Mouse (Mus musculus): ENCODE measurements around the gene Bcl7a. TPM values are rescaled to one million over a fixed set of nuclear protein-coding genes. Genes with fewer than 3 reads are reported as not detected.

Gene Bcl7a
- polyA plus RNA-seq, 1 experiment: 3.6 TPM

- H3K27me3 ChIP-seq (ENCODE audit: control insufficient read depth, insufficient read depth, insufficient read length): no peaks in the 10 kb centered on the region
- TF ChIP-seq SRF (IDR thresholded peaks at IDR 0.05; ENCODE audit: control insufficient read depth, insufficient read length, low read depth) (no peak), TCF12 (IDR thresholded peaks at IDR 0.05; ENCODE audit: insufficient read depth, poor library complexity, severe bottlenecking) (no peak), USF1 (IDR thresholded peaks at IDR 0.05; ENCODE audit: low read depth) (no peak), TCF3 (IDR thresholded peaks at IDR 0.05; ENCODE audit: insufficient read length, low read depth) (no peak), MAX (IDR thresholded peaks at IDR 0.05; ENCODE audit: low read depth) (no peak), POLR2AphosphoS2 (IDR thresholded peaks at IDR 0.05; ENCODE audit: insufficient read length, low read depth) (no peak), MYOD1 (IDR thresholded peaks at IDR 0.05; ENCODE audit: control insufficient read depth in 1 of 3, insufficient read length in 2 of 3, low read depth in 2 of 3) (no peak), CEBPB (IDR thresholded peaks at IDR 0.05; ENCODE audit: insufficient read depth, poor library complexity, severe bottlenecking) (no peak), E2F4 (IDR thresholded peaks at IDR 0.05; ENCODE audit: insufficient read depth) (no peak)
- H3K79me2 ChIP-seq (ENCODE audit: control insufficient read depth, insufficient read depth): peaks cover 18% of the 10 kb centered on the region
- H3ac ChIP-seq (ENCODE audit: control insufficient read depth, insufficient read length): no peak overlapping the region
- no peaks in the 10 kb centered on the region for H3K36me3 ChIP-seq (ENCODE audit: control insufficient read depth, insufficient read depth)
- peak overlapping the region; percentile 88 for H3K4me2 ChIP-seq (ENCODE audit: low read depth)
- H3K4me3 ChIP-seq: peak overlapping the region; percentile 57
Measured at GRCm38 (mm10) chr5:123346701-123347270, 3.2 kb downstream of the Bcl7a start.

- TF ChIP-seq MYOG (IDR thresholded peaks at IDR 0.05; ENCODE audit: control insufficient read depth in 1 of 3, insufficient read depth in 1 of 3, insufficient read length in 2 of 3, low read depth in 2 of 3): no peak
- no peak for TF ChIP-seq TCF12 (IDR thresholded peaks at IDR 0.05; ENCODE audit: insufficient read depth, poor library complexity, severe bottlenecking)
- no peak for TF ChIP-seq POLR2A (IDR thresholded peaks at IDR 0.05; ENCODE audit: insufficient read length, low read depth)
- no peak for TF ChIP-seq MAX (IDR thresholded peaks at IDR 0.05; ENCODE audit: low read depth)
- no peak for TF ChIP-seq E2F4 (IDR thresholded peaks at IDR 0.05; ENCODE audit: insufficient read depth)
- TF ChIP-seq CEBPB (IDR thresholded peaks at IDR 0.05; ENCODE audit: insufficient read depth, poor library complexity, severe bottlenecking): no peak
- TF ChIP-seq MYOD1 (IDR thresholded peaks at IDR 0.05; ENCODE audit: control insufficient read depth in 1 of 3, insufficient read length in 2 of 3, low read depth in 2 of 3): no peak
- no peak for TF ChIP-seq USF1 (IDR thresholded peaks at IDR 0.05; ENCODE audit: low read depth)
- TF ChIP-seq REST (IDR thresholded peaks at IDR 0.05; ENCODE audit: insufficient read depth, insufficient read length): no peak
- no peak for TF ChIP-seq SRF (IDR thresholded peaks at IDR 0.05; ENCODE audit: control insufficient read depth, insufficient read length, low read depth)
- TF ChIP-seq POLR2AphosphoS2 (IDR thresholded peaks at IDR 0.05; ENCODE audit: insufficient read length, low read depth): no peak
- no peak for TF ChIP-seq TCF3 (IDR thresholded peaks at IDR 0.05; ENCODE audit: insufficient read length, low read depth)
- Histone ChIP-seq H3K36me3 (ENCODE audit: control insufficient read depth, insufficient read depth) (no peaks in the 10 kb centered on the region), H3K4me2 (ENCODE audit: low read depth) (no peak overlapping the region), H3K4me3 (no peak overlapping the region), H3ac (ENCODE audit: control insufficient read depth, insufficient read length) (no peak overlapping the region), H3K79me2 (ENCODE audit: control insufficient read depth, insufficient read depth) (peaks cover 18% of the 10 kb centered on the region), H3K27me3 (ENCODE audit: control insufficient read depth, insufficient read depth, insufficient read length) (no peaks in the 10 kb centered on the region)
Measured at GRCm38 (mm10) chr5:123347985-123348384, 4.4 kb downstream of the Bcl7a start.

- Histone ChIP-seq H3K79me2 (ENCODE audit: control insufficient read depth, insufficient read depth) (peaks cover 18% of the 10 kb centered on the region), H3K4me2 (ENCODE audit: low read depth) (no peak overlapping the region), H3K4me3 (no peak overlapping the region), H3K36me3 (ENCODE audit: control insufficient read depth, insufficient read depth) (no peaks in the 10 kb centered on the region), H3ac (ENCODE audit: control insufficient read depth, insufficient read length) (no peak overlapping the region), H3K27me3 (ENCODE audit: control insufficient read depth, insufficient read depth, insufficient read length) (no peaks in the 10 kb centered on the region)
- no peak for TF ChIP-seq MYOG (IDR thresholded peaks at IDR 0.05; ENCODE audit: control insufficient read depth in 1 of 3, insufficient read depth in 1 of 3, insufficient read length in 2 of 3, low read depth in 2 of 3)
- no peak for TF ChIP-seq POLR2A (IDR thresholded peaks at IDR 0.05; ENCODE audit: insufficient read length, low read depth)
- no peak for TF ChIP-seq MYOD1 (IDR thresholded peaks at IDR 0.05; ENCODE audit: control insufficient read depth in 1 of 3, insufficient read length in 2 of 3, low read depth in 2 of 3)
Measured at GRCm38 (mm10) chr5:123350386-123350785, 6.8 kb downstream of the Bcl7a start.

GRCm38 (mm10) chr5:123355918-123356317 is 12.3 kb downstream of the Bcl7a start:
- TF ChIP-seq MYOD1 (IDR thresholded peaks at IDR 0.05; ENCODE audit: control insufficient read depth in 1 of 3, insufficient read length in 2 of 3, low read depth in 2 of 3) (no peak), MAX (IDR thresholded peaks at IDR 0.05; ENCODE audit: low read depth) (no peak), SRF (IDR thresholded peaks at IDR 0.05; ENCODE audit: control insufficient read depth, insufficient read length, low read depth) (no peak), USF1 (IDR thresholded peaks at IDR 0.05; ENCODE audit: low read depth) (no peak)
- Histone ChIP-seq H3K4me3 (no peak overlapping the region), H3K27me3 (ENCODE audit: control insufficient read depth, insufficient read depth, insufficient read length) (no peaks in the 10 kb centered on the region), H3K36me3 (ENCODE audit: control insufficient read depth, insufficient read depth) (peaks cover 5% of the 10 kb centered on the region), H3ac (ENCODE audit: control insufficient read depth, insufficient read length) (no peak overlapping the region), H3K79me2 (ENCODE audit: control insufficient read depth, insufficient read depth) (no peaks in the 10 kb centered on the region), H3K4me2 (ENCODE audit: low read depth) (no peak overlapping the region)

GRCm38 (mm10) chr5:123357253-123357652 is 13.6 kb downstream of the Bcl7a start:
- H3K4me2 ChIP-seq (ENCODE audit: low read depth): no peak overlapping the region
- no peak overlapping the region for H3K4me3 ChIP-seq
- no peaks in the 10 kb centered on the region for H3K27me3 ChIP-seq (ENCODE audit: control insufficient read depth, insufficient read depth, insufficient read length)
- no peak overlapping the region for H3ac ChIP-seq (ENCODE audit: control insufficient read depth, insufficient read length)
- no peaks in the 10 kb centered on the region for H3K79me2 ChIP-seq (ENCODE audit: control insufficient read depth, insufficient read depth)
- no peak for TF ChIP-seq POLR2AphosphoS2 (IDR thresholded peaks at IDR 0.05; ENCODE audit: insufficient read length, low read depth)
- TF ChIP-seq SRF (IDR thresholded peaks at IDR 0.05; ENCODE audit: control insufficient read depth, insufficient read length, low read depth): no peak
- no peak for TF ChIP-seq USF1 (IDR thresholded peaks at IDR 0.05; ENCODE audit: low read depth)
- no peak for TF ChIP-seq TCF3 (IDR thresholded peaks at IDR 0.05; ENCODE audit: insufficient read length, low read depth)
- TF ChIP-seq REST (IDR thresholded peaks at IDR 0.05; ENCODE audit: insufficient read depth, insufficient read length): no peak
- no peak for TF ChIP-seq TCF12 (IDR thresholded peaks at IDR 0.05; ENCODE audit: insufficient read depth, poor library complexity, severe bottlenecking)
- no peak for TF ChIP-seq MAX (IDR thresholded peaks at IDR 0.05; ENCODE audit: low read depth)
- TF ChIP-seq MYOD1 (IDR thresholded peaks at IDR 0.05; ENCODE audit: control insufficient read depth in 1 of 3, insufficient read length in 2 of 3, low read depth in 2 of 3): no peak
- TF ChIP-seq POLR2A (IDR thresholded peaks at IDR 0.05; ENCODE audit: insufficient read length, low read depth): no peak
- no peak for TF ChIP-seq E2F4 (IDR thresholded peaks at IDR 0.05; ENCODE audit: insufficient read depth)
- TF ChIP-seq CEBPB (IDR thresholded peaks at IDR 0.05; ENCODE audit: insufficient read depth, poor library complexity, severe bottlenecking): no peak
- TF ChIP-seq MYOG (IDR thresholded peaks at IDR 0.05; ENCODE audit: control insufficient read depth in 1 of 3, insufficient read depth in 1 of 3, insufficient read length in 2 of 3, low read depth in 2 of 3): no peak
- peaks cover 10% of the 10 kb centered on the region for H3K36me3 ChIP-seq (ENCODE audit: control insufficient read depth, insufficient read depth)

Measured in myocyte (in vitro differentiated cells).